29 mouse cellular contexts compared by ENCODE assay signal in the genomic region with DNA sequence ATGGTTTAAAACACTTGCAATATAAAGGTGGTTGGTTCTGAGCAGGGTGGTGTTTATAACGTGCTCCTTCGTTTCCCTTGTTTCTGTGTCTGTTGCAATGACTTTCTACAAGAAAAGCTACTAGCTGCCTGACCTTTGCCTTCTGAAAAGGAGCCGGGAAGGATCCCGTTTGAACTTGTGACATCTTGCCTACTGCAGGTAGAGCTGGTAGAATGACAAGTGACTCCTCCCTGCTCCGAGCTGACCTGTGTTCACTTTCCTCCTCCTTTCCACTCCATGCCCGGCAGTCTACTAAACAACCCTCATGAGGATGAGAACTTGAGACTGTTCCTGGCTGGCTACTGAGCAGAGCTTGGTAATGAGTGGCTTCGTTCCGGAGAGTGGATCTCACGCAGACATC. TPM values are rescaled to one million over a fixed set of nuclear protein-coding genes. Genes with fewer than 3 reads are reported as not detected.
A peak's percentile ranks its signal among the peaks of the same experiment; 100 is the strongest.
DNase-seq lines count a peak whose midpoint lies in the region; ATAC-seq and TF ChIP-seq lines count a peak whose summit lies in the region.
"Had no signal": no experiment of that assay in that cellular context is flagged by ENCODE, and none has a peak within 500 bp of the region (broad histone marks: within the 10 kb centered on the region; RNA-seq: fewer than 3 reads in every experiment).

No protein-coding gene starts in this region.

- no peaks in the 10 kb centered on the region for H3K9me3 ChIP-seq in embryonic facial prominence, embryonic 15.5 days (replicated peaks)
- no peaks in the 10 kb centered on the region for H3K9me3 ChIP-seq in embryonic facial prominence, embryonic 10.5 days
- no peaks in the 10 kb centered on the region for H3K9me3 ChIP-seq in kidney, embryonic 14.5 days (ENCODE audit: control insufficient read depth, low read length)
- H3K9me3 ChIP-seq in stomach, embryonic 16.5 days (replicated peaks; ENCODE audit: control insufficient read depth, low read length) = no peaks in the 10 kb centered on the region
- no peaks in the 10 kb centered on the region for H3K9me3 ChIP-seq in liver, embryonic 12.5 days (replicated peaks)
- H3K9me3 ChIP-seq: forebrain, embryonic 12.5 days; G1E; heart, embryonic 13.5 days; limb, embryonic 10.5 days; limb, embryonic 15.5 days had no signal

- H3K4me2 ChIP-seq in embryonic facial prominence, embryonic 15.5 days (replicated peaks) = no peak overlapping the region
- no peak overlapping the region for H3K4me2 ChIP-seq in kidney, embryonic 14.5 days (replicated peaks; ENCODE audit: low read depth, low read length)
- H3K4me2 ChIP-seq in stomach, embryonic 16.5 days (ENCODE audit: low read depth, low read length) = peak overlapping the region; percentile 1; the same call in 1 of the 2 replicates
- H3K4me2 ChIP-seq in liver, embryonic 12.5 days = no peak overlapping the region
- H3K4me2 ChIP-seq: forebrain, embryonic 12.5 days; heart, embryonic 13.5 days; limb, embryonic 15.5 days had no signal

- no peak for TF ChIP-seq CTCF in kidney, adult 2 months (conservative IDR thresholded peaks at IDR 0.05; ENCODE audit: insufficient read depth, insufficient read length, low read depth, low read length)

- no peak for TF ChIP-seq POLR2A in kidney, adult 2 months (IDR thresholded peaks at IDR 0.05; ENCODE audit: low read depth, low read length)

- peaks cover 46% of the 10 kb centered on the region for H3K4me1 ChIP-seq in embryonic facial prominence, embryonic 15.5 days
- peaks cover 42% of the 10 kb centered on the region for H3K4me1 ChIP-seq in embryonic facial prominence, embryonic 10.5 days
- peaks cover 11% of the 10 kb centered on the region for H3K4me1 ChIP-seq in kidney, adult 2 months (ENCODE audit: control insufficient read depth, insufficient read depth, low read length)
- H3K4me1 ChIP-seq in kidney, embryonic 14.5 days (ENCODE audit: control insufficient read depth, insufficient read depth, low read length) = peaks cover 18% of the 10 kb centered on the region; the same call in 1 of the 2 replicates
- H3K4me1 ChIP-seq in brown adipose tissue, adult 24 weeks (ENCODE audit: control insufficient read depth, insufficient read depth, insufficient read length, low read length) = peaks cover 33% of the 10 kb centered on the region
- H3K4me1 ChIP-seq in stomach, embryonic 16.5 days (ENCODE audit: control insufficient read depth, insufficient read depth, low read length) = peaks cover 57% of the 10 kb centered on the region
- H3K4me1 ChIP-seq in liver, embryonic 12.5 days = peaks cover 57% of the 10 kb centered on the region

- no peak overlapping the region for H3K4me3 ChIP-seq in embryonic facial prominence, embryonic 15.5 days (replicated peaks)
- no peak overlapping the region for H3K4me3 ChIP-seq in embryonic facial prominence, embryonic 10.5 days
- H3K4me3 ChIP-seq in kidney, adult 2 months (ENCODE audit: insufficient read depth, low read depth, low read length) = no peak overlapping the region
- no peak overlapping the region for H3K4me3 ChIP-seq in kidney, embryonic 14.5 days (ENCODE audit: low read length)
- H3K4me3 ChIP-seq in brown adipose tissue, adult 24 weeks (ENCODE audit: insufficient read depth, low read depth, low read length) = no peak overlapping the region
- no peak overlapping the region for H3K4me3 ChIP-seq in stomach, embryonic 16.5 days (replicated peaks; ENCODE audit: low read length)
- no peak overlapping the region for H3K4me3 ChIP-seq in liver, embryonic 12.5 days
- H3K4me3 ChIP-seq: forebrain, embryonic 12.5 days; heart, embryonic 13.5 days; limb, embryonic 10.5 days; limb, embryonic 15.5 days had no signal

- 61% methylated on average over 9 of the region's 9 CpGs for WGBS in embryonic facial prominence, embryonic 15.5 days
- WGBS in embryonic facial prominence, embryonic 10.5 days = 78% methylated on average over 9 of the region's 9 CpGs
- 36% methylated on average over 9 of the region's 9 CpGs for WGBS in kidney, adult 2 months
- WGBS in kidney, embryonic 14.5 days = 39% methylated on average over 9 of the region's 9 CpGs
- WGBS in stomach, embryonic 16.5 days = 48% methylated on average over 9 of the region's 9 CpGs
- 68% methylated on average over 9 of the region's 9 CpGs for WGBS in liver, embryonic 12.5 days (ENCODE audit: insufficient replicate concordance)

- H3K9ac ChIP-seq in embryonic facial prominence, embryonic 15.5 days = no peak overlapping the region
- H3K9ac ChIP-seq in kidney, embryonic 14.5 days (ENCODE audit: low read depth, low read length) = no peak overlapping the region
- H3K9ac ChIP-seq in stomach, embryonic 16.5 days (ENCODE audit: low read length) = no peak overlapping the region
- H3K9ac ChIP-seq in liver, embryonic 12.5 days = no peak overlapping the region
- H3K9ac ChIP-seq: forebrain, embryonic 12.5 days; heart, embryonic 13.5 days; limb, embryonic 15.5 days; liver, embryonic 14.5 days had no signal

- no peak for DNase-seq in embryonic facial prominence, embryonic 10.5 days (ENCODE audit: low spot score)
- DNase-seq in kidney, adult 2 months = peak; percentile 69
- no peak for DNase-seq in layer of hippocampus, postnatal 36 days
- DNase-seq: adrenal gland, adult 8-10 months; cerebellum, adult 11 months; cerebellum, adult 9-11 months; gastrocnemius, postnatal 36 days; heart, adult 18-20 months; heart, postnatal 10 days; kidney, adult 8-10 months; kidney, postnatal 4 days; lung, adult 2 months; lung, postnatal 10 days; midbrain, embryonic 14.5 days; thymus, adult 18-20 months; thymus, postnatal 25 days had no signal

- H3K36me3 ChIP-seq in embryonic facial prominence, embryonic 15.5 days = no peaks in the 10 kb centered on the region
- peaks cover 3% of the 10 kb centered on the region; the same call in 1 of the 2 replicates for H3K36me3 ChIP-seq in embryonic facial prominence, embryonic 10.5 days (replicated peaks)
- no peaks in the 10 kb centered on the region for H3K36me3 ChIP-seq in kidney, adult 2 months (ENCODE audit: control insufficient read depth, insufficient read depth, low read length)
- H3K36me3 ChIP-seq in kidney, embryonic 14.5 days (ENCODE audit: control insufficient read depth, insufficient read depth, low read length) = no peaks in the 10 kb centered on the region
- no peaks in the 10 kb centered on the region for H3K36me3 ChIP-seq in stomach, embryonic 16.5 days (ENCODE audit: control insufficient read depth, insufficient read depth, low read length)
- no peaks in the 10 kb centered on the region for H3K36me3 ChIP-seq in liver, embryonic 12.5 days
- H3K36me3 ChIP-seq: forebrain, embryonic 12.5 days; heart, embryonic 13.5 days; limb, embryonic 15.5 days had no signal

- no peaks in the 10 kb centered on the region for H3K27me3 ChIP-seq in embryonic facial prominence, embryonic 15.5 days
- no peaks in the 10 kb centered on the region for H3K27me3 ChIP-seq in embryonic facial prominence, embryonic 10.5 days (replicated peaks; ENCODE audit: low read depth, poor library complexity, severe bottlenecking)
- no peaks in the 10 kb centered on the region for H3K27me3 ChIP-seq in kidney, adult 2 months (replicated peaks; ENCODE audit: control insufficient read depth, insufficient read depth, low read length)
- no peaks in the 10 kb centered on the region for H3K27me3 ChIP-seq in kidney, embryonic 14.5 days (ENCODE audit: control insufficient read depth, insufficient read depth, low read length)
- H3K27me3 ChIP-seq in stomach, embryonic 16.5 days (ENCODE audit: control insufficient read depth, insufficient read depth, low read length) = no peaks in the 10 kb centered on the region
- no peaks in the 10 kb centered on the region for H3K27me3 ChIP-seq in liver, embryonic 12.5 days (replicated peaks)
- H3K27me3 ChIP-seq: forebrain, embryonic 12.5 days; heart, embryonic 13.5 days; limb, embryonic 15.5 days had no signal

- no peak for ATAC-seq in embryonic facial prominence, embryonic 15.5 days (ENCODE audit: insufficient number of reproducible peaks, low FRiP score, low TSS enrichment, low read depth)
- no peak for ATAC-seq in kidney, embryonic 14.5 days (ENCODE audit: low FRiP score, low TSS enrichment)
- no peak for ATAC-seq in stomach, embryonic 16.5 days (ENCODE audit: insufficient read depth, low FRiP score)
- no peak for ATAC-seq in liver, embryonic 12.5 days
- ATAC-seq: hindbrain, postnatal 0 days had no signal

- H3K27ac ChIP-seq in embryonic facial prominence, embryonic 15.5 days (replicated peaks) = 0 out of 2 replicates have a peak overlapping the region, but pooled peaks have one; percentile 29
- no peak overlapping the region for H3K27ac ChIP-seq in embryonic facial prominence, embryonic 10.5 days (replicated peaks)
- H3K27ac ChIP-seq in kidney, adult 2 months (ENCODE audit: insufficient read depth, low read depth, low read length) = no peak overlapping the region
- H3K27ac ChIP-seq in kidney, embryonic 14.5 days (ENCODE audit: low read depth, low read length) = no peak overlapping the region
- peak overlapping the region; percentile 38; the same call in 1 of the 2 replicates for H3K27ac ChIP-seq in brown adipose tissue, adult 24 weeks (replicated peaks; ENCODE audit: low read depth, low read length)
- peak overlapping the region; percentile 64 for H3K27ac ChIP-seq in stomach, embryonic 16.5 days (ENCODE audit: low read length)
- no peak overlapping the region for H3K27ac ChIP-seq in liver, embryonic 12.5 days
- H3K27ac ChIP-seq: forebrain, embryonic 12.5 days; heart, embryonic 13.5 days; hindbrain, postnatal 0 days; limb, embryonic 10.5 days; limb, embryonic 15.5 days; liver, embryonic 14.5 days; macrophage had no signal

RNA-seq across cellular contexts. Expression of gene Spred2, which starts 30.9 kb away (rescaled TPM):
- 8.5 and 9.7 TPM in 2 replicates for polyA plus RNA-seq in embryonic facial prominence, embryonic 15.5 days (2015; fragmentation: Nextera tagmentation; extraction: Ambion mirVana)
- polyA plus RNA-seq in embryonic facial prominence, embryonic 10.5 days (2016; fragmentation: Nextera tagmentation; extraction: Ambion mirVana) = 8.3 and 8.6 TPM in 2 replicates
- polyA plus RNA-seq in kidney, adult 2 months (2012; rRNA removed) = 20.0 and 21.2 TPM in 2 replicates
- 9.8 and 12.3 TPM in 2 replicates for polyA plus RNA-seq in kidney, embryonic 14.5 days (2014; fragmentation: Nextera tagmentation; extraction: Ambion mirVana)
- polyA plus RNA-seq in brown adipose tissue, adult 24 weeks (2012; ENCODE audit: insufficient read depth, insufficient read length, missing spikeins) = 8.4 and 10.2 TPM in 2 replicates
- 5.0 TPM in 2 replicates for polyA plus RNA-seq in stomach, embryonic 16.5 days (2015; fragmentation: Nextera tagmentation; extraction: Ambion mirVana)
- total RNA-seq in layer of hippocampus, postnatal 36 days (2021) = 10 to 100 TPM; 94.2 to 95.2 TPM
- 2.9 and 3.6 TPM in 2 replicates for polyA plus RNA-seq in liver, embryonic 12.5 days (2016; fragmentation: Nextera tagmentation; extraction: Ambion mirVana)

Comparison
In these comparisons a context has a peak if more than half of its experiments do, and no peak if none do; other contexts are left out.
1. H3K27ac ChIP-seq: peak in embryonic facial prominence, embryonic 15.5 days (single experiment), brown adipose tissue, adult 24 weeks (single experiment) and stomach, embryonic 16.5 days (single experiment); none in embryonic facial prominence, embryonic 10.5 days (single experiment), kidney, adult 2 months (single experiment), kidney, embryonic 14.5 days (single experiment) and liver, embryonic 12.5 days (single experiment).